Mouse (Mus musculus): Measurements from ENCODE around the gene Evi2b.

Evi2b gene

GRCm38 (mm10) chr11:79523560-79524309 is at the start of gene Evi2b:
Evi2b (minus strand) TSS chr11:79523762.
- no peak for DNase-seq (ENCODE audit: low spot score in 2 of 2)

GRCm38 (mm10) chr11:79570319-79570718 is 46.8 kb upstream of the Evi2b start:
- DNase-seq (ENCODE audit: low spot score in 2 of 2): no peak

GRCm38 (mm10) chr11:79568197-79568911 is 44.8 kb upstream of the Evi2b start:
- DNase-seq (ENCODE audit: low spot score in 2 of 2): no peak

GRCm38 (mm10) chr11:79566947-79567346 is 43.4 kb upstream of the Evi2b start:
- no peak for DNase-seq (ENCODE audit: low spot score in 2 of 2)

- no peak for DNase-seq (ENCODE audit: low spot score in 2 of 2)
Observed at GRCm38 (mm10) chr11:79563493-79563892, 39.9 kb upstream of the Evi2b start.

- DNase-seq (ENCODE audit: low spot score in 2 of 2): no peak
Observed at GRCm38 (mm10) chr11:79560536-79560935, 37.0 kb upstream of the Evi2b start.

GRCm38 (mm10) chr11:79552622-79553021 is 29.1 kb upstream of the Evi2b start:
- DNase-seq (ENCODE audit: low spot score in 2 of 2): no peak

- DNase-seq (ENCODE audit: low spot score in 2 of 2): no peak
Observed at GRCm38 (mm10) chr11:79536293-79536692, 12.7 kb upstream of the Evi2b start.

- no peak for DNase-seq (ENCODE audit: low spot score in 2 of 2)
Observed at GRCm38 (mm10) chr11:79535554-79535953, 12.0 kb upstream of the Evi2b start.

GRCm38 (mm10) chr11:79533950-79534690 is 10.6 kb upstream of the Evi2b start:
- no peak for DNase-seq (ENCODE audit: low spot score in 2 of 2)

GRCm38 (mm10) chr11:79533311-79533710 is 9.7 kb upstream of the Evi2b start:
- DNase-seq (ENCODE audit: low spot score in 2 of 2): no peak

- no peak for DNase-seq (ENCODE audit: low spot score in 2 of 2)
Observed at GRCm38 (mm10) chr11:79531485-79531884, 7.9 kb upstream of the Evi2b start.

GRCm38 (mm10) chr11:79530774-79531173 is 7.2 kb upstream of the Evi2b start:
- no peak for DNase-seq (ENCODE audit: low spot score in 2 of 2)

GRCm38 (mm10) chr11:79530333-79530761 is 6.8 kb upstream of the Evi2b start, which contains the start of the genes Evi2 and Evi2a:
Evi2 (minus strand) TSS chr11:79530589.
Evi2a (minus strand) TSS chr11:79530609.
- no peak for DNase-seq (ENCODE audit: low spot score in 2 of 2)

GRCm38 (mm10) chr11:79529736-79530135 is 6.2 kb upstream of the Evi2b start:
- DNase-seq (ENCODE audit: low spot score in 2 of 2): no peak

GRCm38 (mm10) chr11:79529226-79529625 is 5.7 kb upstream of the Evi2b start:
- no peak for DNase-seq (ENCODE audit: low spot score in 2 of 2)

- no peak for DNase-seq (ENCODE audit: low spot score in 2 of 2)
Observed at GRCm38 (mm10) chr11:79528601-79529000, 5.0 kb upstream of the Evi2b start.

- DNase-seq (ENCODE audit: low spot score in 2 of 2): no peak
Observed at GRCm38 (mm10) chr11:79527739-79528384, 4.3 kb upstream of the Evi2b start.

- no peak for DNase-seq (ENCODE audit: low spot score in 2 of 2)
Observed at GRCm38 (mm10) chr11:79527015-79527738, 3.6 kb upstream of the Evi2b start.

- no peak for DNase-seq (ENCODE audit: low spot score in 2 of 2)
Observed at GRCm38 (mm10) chr11:79526549-79526948, 3.0 kb upstream of the Evi2b start.

- DNase-seq (ENCODE audit: low spot score in 2 of 2): no peak
Observed at GRCm38 (mm10) chr11:79524310-79524575, 681 bp upstream of the Evi2b start.

Data from frontal cortex, postnatal 25 days (tissue).